Mouse (Mus musculus) kidney, postnatal 10 days (tissue): ENCODE data around the gene Bag5.
"Not testable (repeated sequence)": the region's sequence is repeated elsewhere in the genome, so short reads cannot be mapped to it uniquely, and the experiment has no call there.

Experiments used
- DNase-seq: peaks from one replicate; pipeline ENCODE4 v3.0.0; 2021; ENCODE audit warnings: mixed read lengths

Gene Bag5

DNA sequence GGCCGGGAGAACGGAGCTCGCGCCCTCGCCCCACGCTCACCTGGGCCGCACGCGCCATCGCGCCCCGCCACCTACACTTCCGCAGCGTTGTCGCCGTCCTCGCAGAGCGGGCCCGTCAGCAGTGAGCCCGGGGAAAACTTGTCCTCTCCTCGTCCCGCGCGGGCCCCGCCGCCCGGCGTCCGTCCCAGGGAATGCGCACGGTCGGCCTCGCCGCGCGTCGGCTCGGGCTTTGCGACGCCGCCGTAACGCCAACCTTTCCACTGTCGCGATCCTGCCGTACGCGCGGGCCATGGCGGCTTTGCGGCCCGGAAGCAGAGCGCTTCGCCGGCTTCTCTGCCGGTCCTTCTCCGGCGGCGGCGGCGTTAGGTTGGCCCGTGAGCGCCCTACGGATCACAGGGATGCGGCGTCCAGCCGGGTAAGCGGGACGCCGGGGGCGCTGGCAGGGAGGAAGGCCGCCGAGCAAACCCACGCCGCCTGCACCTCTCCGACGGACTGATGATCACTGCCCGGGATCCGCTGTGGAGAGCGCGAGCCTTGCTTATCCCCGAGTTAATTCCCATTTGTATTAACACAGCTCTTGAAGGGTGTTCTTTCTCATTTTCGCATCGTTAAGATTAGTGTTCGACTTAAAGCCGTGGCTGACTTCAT lies at the start of gene Bag5, which contains the start of gene Apopt1:
TSS of gene Bag5 (minus strand) at position 254 of the 648 bp plus-strand sequence.
TSS of gene Apopt1 (plus strand) at position 258 of the 648 bp plus-strand sequence.
- peak; percentile 95 for DNase-seq

DNA sequence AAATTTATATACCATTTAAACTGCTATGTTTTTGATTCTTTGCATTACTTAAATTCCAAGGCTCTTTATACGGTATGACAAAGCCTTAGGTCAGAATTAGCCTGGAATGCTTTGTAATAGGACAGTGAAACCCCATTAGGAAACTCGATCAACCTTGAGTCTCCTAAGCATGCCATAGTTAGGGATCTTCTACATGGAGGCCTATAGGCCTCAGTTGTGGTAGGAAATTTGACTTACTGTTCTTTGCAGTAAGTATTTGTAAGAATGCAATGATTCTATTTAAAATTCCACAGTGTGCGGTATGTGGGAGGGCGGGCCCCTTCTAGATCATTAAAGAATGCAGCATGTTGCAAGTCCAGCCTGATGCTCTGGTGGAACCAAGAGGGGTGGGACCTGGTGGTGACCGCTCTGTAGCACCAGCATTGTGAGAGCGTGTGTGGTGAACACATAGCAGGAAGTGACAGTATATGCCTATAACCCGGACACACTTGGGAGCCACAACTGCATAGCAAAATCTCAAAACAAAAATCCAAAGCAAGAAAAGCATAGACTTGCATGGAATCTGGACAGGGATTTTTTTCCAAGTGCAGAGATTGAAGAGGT lies 47.4 kb upstream of the Bag5 start:
- no peak for DNase-seq

DNA sequence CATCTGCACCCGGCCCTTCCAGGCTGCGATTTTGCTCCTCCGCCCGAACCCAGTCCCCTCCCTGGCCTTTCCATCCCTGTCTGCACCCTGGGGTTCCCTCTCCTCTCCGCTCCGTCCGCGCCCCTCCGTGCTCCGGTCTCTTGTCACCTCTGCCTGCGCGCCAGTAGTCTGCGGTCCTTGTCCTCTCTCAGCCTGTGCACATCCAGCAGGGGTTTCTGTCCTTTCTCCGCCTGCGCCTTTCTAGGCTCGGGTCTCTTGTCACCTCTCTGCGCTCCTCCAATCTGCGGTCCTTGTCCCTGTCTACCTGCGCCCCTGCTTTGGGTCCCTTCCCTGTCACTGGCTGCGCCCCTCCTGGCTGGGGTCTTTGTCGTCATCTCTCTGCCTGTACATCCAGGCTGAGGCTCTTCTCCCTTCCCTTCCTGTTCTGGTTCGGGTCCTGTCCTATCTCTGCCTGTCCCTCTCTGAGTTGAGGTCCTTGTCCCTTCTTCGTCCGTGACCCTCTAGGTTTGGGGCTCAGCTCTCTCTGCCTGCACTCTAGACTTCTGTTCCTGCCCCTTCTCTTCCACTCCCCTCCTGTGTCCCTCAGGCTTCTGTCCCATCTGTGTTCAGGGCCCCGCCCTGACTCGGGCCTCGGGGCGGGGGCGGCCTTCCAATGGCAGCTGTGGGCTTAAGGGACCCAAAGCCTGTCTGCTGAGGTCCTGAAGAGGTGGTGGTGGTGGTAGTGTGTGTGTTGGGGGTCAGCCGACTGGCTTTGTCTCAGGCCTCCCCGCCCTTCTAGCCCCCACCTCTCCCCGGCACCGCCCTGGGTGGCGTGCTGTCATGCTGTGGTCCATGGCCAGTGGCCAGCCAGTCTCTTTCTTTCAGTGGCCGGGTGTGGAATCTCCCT lies 46.4 kb upstream of the Bag5 start:
- peak; percentile 70 for DNase-seq

DNA sequence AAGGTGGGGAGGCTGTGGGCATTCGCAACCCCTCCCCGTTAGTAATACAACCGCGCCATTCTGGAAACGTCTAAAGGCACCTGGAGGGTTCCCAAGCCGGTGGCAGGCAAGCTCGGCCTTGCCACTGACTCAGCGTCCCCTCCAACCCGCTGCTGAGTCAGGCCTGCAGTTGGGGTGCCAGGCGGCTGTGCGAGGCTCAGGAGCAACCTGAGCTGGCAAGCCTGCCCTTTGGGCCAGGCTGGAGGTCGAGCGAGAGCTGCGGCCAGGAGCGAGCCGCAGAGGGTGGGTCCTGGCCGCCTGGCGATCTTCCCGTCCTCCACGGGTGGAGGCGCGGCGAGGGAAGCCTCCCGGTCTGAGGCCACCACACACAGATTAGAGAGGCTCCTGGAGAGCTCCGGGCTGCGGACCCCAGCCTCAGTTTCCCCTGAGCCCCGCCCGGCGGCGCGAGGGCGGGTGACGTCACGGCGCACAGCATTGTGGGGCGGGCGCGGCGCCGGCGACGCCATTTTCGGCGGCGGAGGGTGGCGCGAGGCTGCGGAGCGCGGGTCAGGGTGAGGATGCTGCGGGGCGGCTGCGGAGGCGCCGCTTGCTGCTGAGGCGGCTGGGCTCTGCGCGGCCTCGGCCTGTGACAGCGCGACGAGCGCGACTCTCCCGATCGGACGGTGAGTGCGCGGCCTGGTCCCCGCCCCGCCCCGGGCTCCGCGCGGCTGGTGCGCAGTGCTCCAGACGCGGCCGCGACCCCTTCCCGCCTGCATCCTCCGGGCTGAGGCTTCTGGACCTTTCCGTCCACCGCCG lies 45.5 kb upstream of the Bag5 start, which contains the start of gene Klc1:
TSS of gene Klc1 (plus strand) at position 469 of the 795 bp plus-strand sequence.
- DNase-seq = peak; percentile 89

DNA sequence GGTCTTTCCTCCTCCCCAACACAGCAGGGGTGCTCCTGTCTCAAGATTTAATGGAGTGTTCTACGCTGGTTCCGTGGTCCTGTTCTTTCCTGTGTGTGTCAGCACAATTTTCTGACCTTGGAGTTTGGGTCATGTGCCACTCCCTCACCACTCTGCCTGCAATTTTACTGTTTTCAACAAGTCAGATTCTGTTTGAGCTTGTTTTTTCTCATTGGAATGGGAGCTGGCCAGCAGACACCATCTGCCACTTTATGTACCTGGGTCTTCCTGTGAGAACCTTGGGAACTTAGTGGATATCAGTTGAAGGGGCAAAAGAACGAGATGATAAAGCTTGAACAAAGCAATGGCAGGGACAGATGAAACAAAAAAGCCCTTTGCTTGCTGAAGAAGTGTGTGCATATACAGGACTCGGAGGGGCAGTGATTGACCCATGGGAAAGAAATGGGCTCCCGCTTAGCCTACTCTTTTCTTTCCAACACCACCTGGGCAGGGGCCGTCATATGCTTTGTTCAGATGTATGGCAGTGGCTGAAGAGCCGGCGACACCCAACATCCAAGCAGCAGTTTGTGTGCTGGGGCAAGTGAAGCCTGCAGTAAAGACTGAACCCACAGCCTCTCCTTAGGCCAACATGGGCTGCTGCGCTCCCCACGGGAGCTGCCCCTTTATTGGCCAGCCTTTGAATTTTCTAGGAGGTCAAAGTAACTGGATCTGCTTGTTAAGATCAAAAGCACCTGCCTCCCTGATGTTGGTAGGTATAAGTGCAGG lies 44.7 kb upstream of the Bag5 start:
- no peak for DNase-seq

DNA sequence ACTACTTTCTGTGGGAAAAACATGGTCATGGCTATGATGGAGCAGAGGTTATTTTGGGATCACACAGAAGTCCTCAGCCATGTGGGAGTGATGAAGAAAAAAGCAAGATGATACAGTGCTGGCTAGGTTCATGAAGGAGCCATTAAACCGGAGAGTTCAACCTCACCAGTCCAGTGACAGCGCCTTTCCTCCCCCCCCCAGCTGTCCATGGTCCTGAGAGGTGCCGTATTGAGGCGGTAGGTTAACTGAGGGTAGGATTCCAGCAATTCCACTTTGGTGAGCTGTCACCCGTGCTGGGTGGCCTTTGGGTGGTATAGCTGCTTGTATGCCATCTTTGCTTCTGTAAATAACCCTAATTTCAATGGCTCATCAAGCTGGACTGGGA lies 43.6 kb upstream of the Bag5 start:
- no peak for DNase-seq

DNA sequence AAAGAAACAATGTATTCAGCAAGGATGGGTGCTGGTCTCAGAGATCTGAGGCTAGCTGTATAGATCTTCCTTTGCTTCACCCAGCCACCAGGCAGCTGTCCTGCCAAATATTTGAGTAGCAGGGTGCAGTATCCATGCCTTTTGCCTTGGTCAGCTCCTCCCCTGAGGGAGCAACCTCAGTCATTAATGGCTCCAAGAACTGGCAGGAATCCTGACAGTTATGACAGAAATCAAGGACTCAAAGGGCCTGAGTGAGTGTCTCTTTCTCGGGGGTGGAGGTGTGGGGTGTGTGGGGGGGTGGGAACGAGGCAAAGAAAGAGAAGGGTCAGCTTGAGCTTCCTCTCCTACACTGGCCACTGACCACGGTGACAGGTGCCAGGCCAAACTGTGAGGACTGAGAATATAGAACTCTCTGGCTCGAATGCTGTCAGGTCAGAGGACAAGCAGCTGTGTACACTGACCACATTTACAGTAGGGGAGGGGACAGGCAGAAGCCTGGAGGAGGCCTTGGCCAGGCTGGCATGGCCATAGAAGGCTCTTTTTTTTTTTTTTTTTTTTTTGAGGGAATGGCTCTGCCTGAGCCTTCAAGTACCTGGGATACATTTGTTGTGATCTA lies 43.1 kb upstream of the Bag5 start:
- DNase-seq = no peak

DNA sequence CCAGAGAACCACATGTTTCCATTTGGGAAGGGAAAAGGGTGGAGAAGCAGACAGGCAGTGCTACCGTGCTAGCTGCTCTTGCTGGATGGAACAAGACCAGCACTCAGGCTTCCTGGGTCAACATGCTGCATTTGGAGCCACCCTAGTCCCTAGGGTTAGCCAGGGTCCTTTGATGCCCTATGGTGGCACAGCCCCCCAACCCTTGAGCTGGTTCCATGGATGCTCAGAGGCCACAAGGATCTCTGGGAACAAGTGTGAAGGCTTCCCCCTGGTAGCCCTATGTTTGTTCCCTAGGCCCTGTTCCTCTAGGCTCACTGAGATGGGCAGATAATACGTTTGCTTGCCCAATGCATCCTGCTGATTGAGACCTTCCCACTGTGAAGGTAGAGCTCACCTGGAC lies 42.2 kb upstream of the Bag5 start:
- no peak for DNase-seq

DNA sequence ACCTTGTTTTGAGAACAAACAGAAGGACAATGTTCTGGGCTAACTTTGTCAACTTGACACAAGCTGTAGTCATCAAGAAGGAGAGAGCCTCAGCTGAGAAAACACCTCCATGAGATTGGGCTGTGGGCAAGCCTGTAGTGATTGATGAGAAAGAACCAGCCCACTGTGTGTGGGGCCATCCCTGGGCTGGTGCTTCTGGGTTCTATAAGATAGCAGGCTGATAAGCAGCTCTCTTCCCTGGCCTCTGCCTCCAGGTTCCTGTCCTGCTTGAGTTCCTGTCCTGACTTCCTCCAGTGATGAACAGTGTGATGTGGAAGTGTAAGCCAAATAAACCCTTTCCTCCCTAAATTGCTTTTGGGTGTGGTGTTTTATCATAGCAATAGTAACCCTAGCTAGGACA lies 41.7 kb upstream of the Bag5 start:
- DNase-seq = no peak

DNA sequence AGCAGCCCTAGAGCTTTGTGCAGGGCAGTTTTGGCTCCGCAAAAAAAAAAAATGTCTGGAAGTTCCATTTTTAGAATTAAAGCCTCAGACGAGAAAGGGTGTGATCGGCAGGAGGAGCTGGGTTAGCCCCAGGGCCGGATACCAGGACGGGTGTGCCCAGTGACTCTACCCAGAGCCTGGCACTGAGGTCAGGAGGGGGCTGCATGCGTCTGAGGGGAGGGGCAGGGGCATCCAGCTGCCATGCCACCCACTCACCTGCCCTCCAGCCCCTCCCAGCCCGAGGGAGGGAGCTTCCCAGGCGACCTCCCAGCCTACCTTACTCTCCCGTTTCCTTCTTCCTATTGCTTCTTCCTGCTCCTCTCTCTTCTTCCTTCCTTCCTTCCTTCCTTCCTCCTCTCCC lies 40.3 kb upstream of the Bag5 start:
- no peak for DNase-seq

DNA sequence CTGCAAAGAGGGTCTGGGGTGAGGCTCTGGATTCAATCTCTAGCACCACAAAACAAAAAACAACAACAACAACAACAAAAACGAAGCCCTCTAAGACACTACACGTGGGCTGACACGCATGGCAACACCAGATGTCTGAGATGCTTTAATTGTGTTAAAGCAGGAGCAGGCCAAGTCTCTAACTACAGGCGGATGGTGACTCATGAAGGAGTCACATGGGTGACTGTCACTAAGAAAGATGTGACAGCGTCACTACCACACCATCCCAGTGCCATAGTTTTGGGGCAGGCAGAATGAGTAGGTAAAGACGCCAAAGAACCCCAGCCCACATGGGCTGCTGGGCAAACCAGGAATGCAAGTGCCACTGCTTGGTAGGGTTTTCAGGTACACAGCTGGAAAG lies 39.4 kb upstream of the Bag5 start:
- DNase-seq = no peak

DNA sequence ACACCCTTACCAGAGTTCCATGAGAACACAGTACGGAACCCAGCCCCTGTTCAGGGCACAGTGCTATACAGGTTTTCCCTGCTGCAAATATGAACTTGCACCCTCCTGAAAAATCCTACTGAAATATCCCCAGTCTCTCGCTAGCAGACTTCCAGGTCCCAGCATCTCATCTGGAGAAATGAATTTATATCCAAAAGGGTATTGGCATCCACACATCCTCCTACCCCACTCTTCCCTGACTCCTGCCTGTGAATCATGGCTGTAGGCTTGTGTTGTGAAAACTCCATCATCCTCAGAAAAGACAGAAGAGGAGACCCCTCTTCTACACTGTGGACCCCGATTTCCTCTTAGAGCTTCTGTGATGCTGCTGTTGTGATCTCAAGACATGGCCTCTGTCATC lies 37.7 kb upstream of the Bag5 start:
- DNase-seq = no peak

DNA sequence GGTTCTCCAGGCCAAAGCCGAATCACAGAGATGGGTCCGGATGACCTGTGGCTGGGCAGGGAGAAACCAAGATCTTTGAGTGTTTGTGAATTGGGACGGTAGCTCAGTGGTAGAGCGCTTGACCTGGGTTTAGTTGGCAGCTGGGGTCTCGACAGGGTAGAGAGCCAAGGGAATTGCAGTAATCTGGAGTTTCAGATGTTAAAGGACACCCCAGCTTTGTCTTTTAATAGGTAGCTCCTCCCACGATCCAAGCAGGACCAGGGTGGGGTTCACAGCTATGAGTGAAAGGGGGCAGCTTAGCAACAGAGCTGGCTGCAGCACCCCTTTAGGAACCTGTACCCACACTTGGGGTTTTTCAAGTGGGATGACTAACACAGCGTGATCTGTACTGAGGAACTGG lies 34.4 kb upstream of the Bag5 start:
- DNase-seq = no peak

DNA sequence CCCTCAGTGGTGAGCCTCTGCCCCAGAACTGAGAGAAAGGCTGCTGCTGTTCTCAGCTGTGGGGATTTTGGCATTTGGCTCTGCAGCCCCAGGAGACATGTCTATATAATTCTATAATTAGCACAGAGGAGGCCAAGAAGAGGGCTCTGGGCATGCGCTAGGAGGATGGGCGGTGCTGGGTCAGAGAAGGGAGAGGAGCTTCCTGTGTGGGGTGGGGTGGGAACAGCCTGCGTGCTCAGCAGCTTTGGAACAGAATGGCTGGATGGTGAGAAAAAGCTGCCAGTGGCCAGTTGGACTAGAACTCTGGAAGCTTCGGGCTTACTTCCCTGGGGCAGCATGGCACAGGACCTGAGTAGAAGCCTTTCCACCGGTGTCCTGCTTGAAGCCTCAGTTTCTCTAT lies 33.0 kb upstream of the Bag5 start:
- DNase-seq = peak; percentile 89

DNA sequence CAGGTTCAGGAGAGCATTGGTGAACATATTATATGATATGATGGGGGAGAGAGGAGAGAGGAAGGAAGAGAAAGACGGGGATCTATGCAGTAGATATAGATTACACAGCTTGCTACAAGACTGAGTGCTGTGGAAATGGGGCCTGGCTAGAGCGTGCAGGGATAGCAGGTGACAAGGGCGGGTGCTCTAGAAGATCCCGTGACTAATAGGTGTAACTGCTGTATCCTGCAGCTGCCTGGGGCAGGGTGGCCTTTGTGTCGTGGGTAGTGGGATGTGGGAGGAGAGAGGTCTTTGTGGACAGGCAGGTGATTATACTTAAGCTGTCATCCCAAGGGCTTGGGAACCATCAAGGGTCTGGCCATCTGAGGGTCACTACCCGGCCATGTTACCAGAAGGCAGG lies 32.2 kb upstream of the Bag5 start:
- no peak for DNase-seq

DNA sequence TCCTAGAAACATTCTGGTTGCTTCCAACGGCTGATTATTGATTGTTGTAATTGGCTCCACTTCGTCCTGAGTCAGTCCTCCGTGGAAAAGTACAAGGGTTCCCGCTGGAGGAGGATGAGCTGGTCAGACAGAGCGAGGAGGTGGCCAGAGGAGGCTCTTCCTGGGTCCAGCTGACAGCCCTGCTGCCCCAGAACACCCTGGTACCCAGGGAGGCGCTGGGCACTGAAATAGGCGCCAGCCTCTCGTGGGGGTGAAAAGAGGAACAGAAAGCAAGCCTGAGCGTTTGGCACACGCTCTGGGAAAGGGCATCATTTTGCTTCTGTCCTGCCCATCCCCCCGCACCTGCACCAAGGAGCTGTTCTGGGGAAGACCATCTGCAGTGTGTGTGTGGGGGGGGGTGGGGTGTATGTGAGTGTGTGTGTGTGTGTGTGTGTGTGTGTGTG lies 30.9 kb upstream of the Bag5 start:
- DNase-seq = peak; percentile 48

DNA sequence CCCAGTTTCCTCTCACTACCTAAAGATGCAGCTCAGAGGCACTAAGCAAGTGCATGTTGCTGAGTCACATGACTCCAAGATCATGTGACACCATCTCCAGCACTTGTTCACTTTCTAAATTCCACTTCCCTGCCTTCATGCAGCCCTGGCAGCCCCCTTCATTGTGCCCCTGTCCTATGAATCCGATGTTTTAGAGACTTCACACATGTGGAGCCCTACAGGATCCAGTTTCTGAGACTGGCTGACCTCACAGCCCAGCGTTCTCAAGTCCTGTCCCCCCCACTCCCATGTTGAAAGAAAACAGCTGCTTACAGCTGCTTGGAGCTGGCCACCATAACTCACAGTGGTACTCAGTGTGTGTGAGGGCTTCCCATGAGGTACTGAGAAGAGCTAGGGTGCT lies 30.4 kb upstream of the Bag5 start:
- peak; percentile 74 for DNase-seq

DNA sequence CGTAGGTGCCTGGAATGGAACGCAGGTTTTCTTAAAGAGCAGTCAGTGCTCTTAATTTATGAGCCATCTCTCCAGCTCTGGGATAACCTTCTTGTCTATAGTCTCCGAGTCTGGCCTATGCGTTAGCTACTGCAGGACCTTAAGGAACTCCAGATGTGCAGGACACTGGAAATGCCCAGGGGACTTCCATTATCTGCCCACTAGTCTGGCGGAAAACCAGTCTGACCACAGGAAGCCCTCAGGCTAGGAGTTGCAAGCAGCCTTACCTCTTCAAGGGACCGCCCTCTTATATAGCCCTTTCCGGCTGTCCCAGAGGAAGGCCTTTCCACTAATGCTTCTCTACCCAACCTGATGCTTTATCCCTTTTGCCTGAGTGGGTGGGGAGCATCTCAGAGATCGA lies 28.3 kb upstream of the Bag5 start:
- no peak for DNase-seq

DNA sequence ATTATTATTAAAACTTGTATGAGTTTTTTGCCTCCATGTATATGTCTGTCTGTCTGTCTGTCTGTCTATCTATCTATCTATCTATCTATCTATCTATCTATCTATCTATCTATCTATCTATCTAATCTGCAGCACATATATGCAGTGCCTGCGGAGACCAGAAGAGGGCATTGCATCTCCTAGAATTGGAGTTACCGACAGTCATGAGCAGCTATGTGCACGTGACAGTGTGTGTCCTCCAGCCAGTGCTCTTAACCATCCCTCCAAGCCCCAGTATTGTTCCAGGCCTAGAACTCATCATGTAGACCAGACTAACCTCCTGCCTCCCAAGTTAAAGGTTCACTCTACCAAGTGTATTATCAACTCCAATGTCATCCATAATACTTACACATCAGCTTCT lies 25.7 kb upstream of the Bag5 start:
- DNase-seq = peak; percentile 85

DNA sequence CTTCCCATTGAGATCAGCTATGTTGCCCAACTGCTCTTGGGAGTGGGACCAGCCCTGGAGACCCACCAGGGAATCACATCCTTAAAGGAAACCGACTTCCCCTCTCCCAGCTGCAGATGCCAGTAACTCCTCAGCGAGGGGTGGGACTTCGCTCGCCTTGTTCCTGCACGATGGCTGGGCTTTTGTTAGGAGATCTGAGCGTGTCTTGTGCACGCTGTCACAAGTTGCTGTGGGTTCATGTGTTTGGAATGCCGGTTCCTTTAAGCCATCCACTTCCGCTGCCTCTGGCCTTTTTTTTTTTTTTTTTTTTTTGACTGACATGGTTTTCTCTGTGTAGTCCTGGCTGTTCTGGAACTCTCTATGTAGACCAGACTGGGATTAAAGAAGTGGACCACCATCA lies 24.3 kb upstream of the Bag5 start:
- DNase-seq = peak; percentile 35

DNA sequence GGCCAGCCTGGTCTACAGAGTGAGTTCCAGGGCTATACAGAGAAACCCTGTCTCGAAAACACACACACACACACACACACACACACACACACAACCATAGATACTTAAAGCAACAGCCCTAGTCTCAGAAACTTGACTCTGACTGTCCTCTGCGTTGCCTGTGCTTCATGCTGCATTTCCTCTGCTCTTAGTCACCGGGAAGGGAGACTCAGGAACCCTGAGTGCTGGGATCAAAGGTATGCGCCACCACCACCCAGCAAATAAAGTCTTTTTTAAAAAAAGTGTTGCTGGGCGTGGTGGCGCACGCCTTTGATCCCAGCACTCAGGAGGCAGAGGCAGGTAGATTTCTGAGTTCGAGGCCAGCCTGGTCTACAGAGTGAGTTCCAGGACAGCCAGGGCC lies 23.6 kb upstream of the Bag5 start:
- not testable (repeated sequence) for DNase-seq

DNA sequence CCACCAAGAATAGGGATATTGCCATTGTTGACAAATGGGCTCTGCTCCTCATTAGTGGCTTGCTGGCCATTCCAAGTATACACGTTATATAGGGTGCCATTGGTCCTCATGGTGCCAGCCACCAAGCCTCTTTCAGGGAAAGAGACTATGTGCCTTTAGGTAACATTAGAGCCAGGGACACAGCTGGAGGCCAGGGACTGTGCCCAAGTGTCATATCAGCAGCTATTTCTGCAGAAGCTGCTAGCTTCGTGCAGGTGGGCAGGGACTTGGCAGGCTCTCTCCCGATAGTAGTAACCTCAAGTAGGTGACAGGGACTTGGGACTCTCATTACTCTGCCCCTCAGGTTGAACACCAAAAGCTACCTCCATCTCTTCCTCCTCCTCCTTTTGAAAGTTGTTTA lies 21.9 kb upstream of the Bag5 start:
- no peak for DNase-seq
